Mouse (Mus musculus) CD4-positive, CD25-positive, alpha-beta regulatory T cell, adult 4 months (primary cell): ENCODE measurements around the gene Gm47996. TPM values are rescaled to one million over a fixed set of nuclear protein-coding genes. Genes with fewer than 3 reads are reported as not detected.
"Not testable (repeated sequence)": the region's sequence is repeated elsewhere in the genome, so short reads cannot be mapped to it uniquely, and the experiment has no call there.

Source experiments
- ATAC-seq: one replicate; pipeline ENCODE4 v1.8.0; 2017
- polyA plus RNA-seq, 2 experiments: library from polyadenylated mRNA; unstranded; fragments of 100-300 nt; shearing (Covaris generic); gene quantifications; one replicate each; pipeline ENCODE4 v1.2.1; 2017

The Gm47996 gene
- polyA plus RNA-seq, 2 experiments from 2014 or later = not detected

- not testable (repeated sequence) for ATAC-seq
Observed at GRCm38 (mm10) chr1:151208493-151208892, 1.4 kb upstream of the Gm47996 start.

GRCm38 (mm10) chr1:151208944-151209343 lies 987 bp upstream of the Gm47996 start:
- not testable (repeated sequence) for ATAC-seq

- not testable (repeated sequence) for ATAC-seq
Observed at GRCm38 (mm10) chr1:151211666-151212065, 1.7 kb downstream of the Gm47996 start.

GRCm38 (mm10) chr1:151214862-151215261 lies 4.9 kb downstream of the Gm47996 start:
- no peak for ATAC-seq

GRCm38 (mm10) chr1:151215985-151216384 lies 6.1 kb downstream of the Gm47996 start:
- no peak for ATAC-seq

- ATAC-seq = no peak
Observed at GRCm38 (mm10) chr1:151216417-151216816, 6.5 kb downstream of the Gm47996 start.

- ATAC-seq = no peak
Observed at GRCm38 (mm10) chr1:151219045-151219444, 9.1 kb downstream of the Gm47996 start.

GRCm38 (mm10) chr1:151220098-151220497 lies 10.2 kb downstream of the Gm47996 start:
- ATAC-seq = no peak

GRCm38 (mm10) chr1:151222561-151223267 lies 12.8 kb downstream of the Gm47996 start:
- ATAC-seq = no peak

- ATAC-seq = no peak
Observed at GRCm38 (mm10) chr1:151223377-151223776, 13.4 kb downstream of the Gm47996 start.

- ATAC-seq = no peak
Observed at GRCm38 (mm10) chr1:151224536-151224935, 14.6 kb downstream of the Gm47996 start.

- no peak for ATAC-seq
Observed at GRCm38 (mm10) chr1:151227506-151227905, 17.6 kb downstream of the Gm47996 start.

GRCm38 (mm10) chr1:151228320-151228989 lies 18.5 kb downstream of the Gm47996 start:
- ATAC-seq = no peak

- no peak for ATAC-seq
Observed at GRCm38 (mm10) chr1:151232346-151232745, 22.4 kb downstream of the Gm47996 start.

- ATAC-seq = no peak
Observed at GRCm38 (mm10) chr1:151233756-151234155, 23.8 kb downstream of the Gm47996 start.

- no peak for ATAC-seq
Observed at GRCm38 (mm10) chr1:151235574-151235973, 25.6 kb downstream of the Gm47996 start.

GRCm38 (mm10) chr1:151236141-151236930 lies 26.4 kb downstream of the Gm47996 start:
- ATAC-seq = peak; percentile 87

- no peak for ATAC-seq
Observed at GRCm38 (mm10) chr1:151237780-151238179, 27.8 kb downstream of the Gm47996 start.

GRCm38 (mm10) chr1:151243332-151243731 lies 33.4 kb downstream of the Gm47996 start:
- no peak for ATAC-seq

- no peak for ATAC-seq
Observed at GRCm38 (mm10) chr1:151244013-151244412, 34.1 kb downstream of the Gm47996 start.

- ATAC-seq = no peak
Observed at GRCm38 (mm10) chr1:151244761-151245160, 34.8 kb downstream of the Gm47996 start.

GRCm38 (mm10) chr1:151245165-151245564 lies 35.2 kb downstream of the Gm47996 start:
- no peak for ATAC-seq

- no peak for ATAC-seq
Observed at GRCm38 (mm10) chr1:151245846-151246245, 35.9 kb downstream of the Gm47996 start.
